Mouse (Mus musculus): ENCODE measurements around the gene Zan. TPM values are rescaled to one million over a fixed set of nuclear protein-coding genes. Genes with fewer than 3 reads are reported as not detected.
A peak's percentile ranks its signal among the peaks of the same experiment; 100 is the strongest.

Gene Zan
- total RNA-seq, 2 experiments from 2014 or later = 0.37 to 0.39 TPM

DNA sequence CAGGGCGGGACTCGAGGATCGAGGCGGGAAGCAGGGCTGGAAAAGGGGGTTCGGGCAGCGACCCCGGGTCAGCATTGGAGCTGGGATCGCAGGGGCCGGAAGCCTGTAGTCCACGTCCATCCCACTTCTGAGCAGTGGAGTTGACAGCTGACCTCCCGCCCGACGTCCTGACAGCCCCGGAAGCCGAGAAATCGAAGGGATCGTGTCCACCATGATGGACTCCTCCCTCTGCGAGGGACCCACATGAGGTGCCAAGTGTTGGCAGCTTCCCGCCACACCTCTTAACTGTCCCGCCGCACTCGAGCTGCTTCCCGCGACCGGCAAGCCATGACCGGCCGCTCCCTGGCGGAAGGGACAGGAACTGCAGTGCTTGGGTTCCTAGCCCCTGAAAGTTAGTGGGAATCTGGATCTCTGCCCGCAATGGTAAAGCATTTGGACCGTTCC is 25.8 kb upstream of the Zan start:
- intact Hi-C loops (cut with DNase I) = loop anchor here (2.0 to 5.0 kb wide), 2 partner anchors 30 to 170 kb away; partner anchors contain the start of genes Epo, Gnb2 and Slc12a9
- DNase-seq (ENCODE audit: low spot score in 2 of 2) = no peak

DNA sequence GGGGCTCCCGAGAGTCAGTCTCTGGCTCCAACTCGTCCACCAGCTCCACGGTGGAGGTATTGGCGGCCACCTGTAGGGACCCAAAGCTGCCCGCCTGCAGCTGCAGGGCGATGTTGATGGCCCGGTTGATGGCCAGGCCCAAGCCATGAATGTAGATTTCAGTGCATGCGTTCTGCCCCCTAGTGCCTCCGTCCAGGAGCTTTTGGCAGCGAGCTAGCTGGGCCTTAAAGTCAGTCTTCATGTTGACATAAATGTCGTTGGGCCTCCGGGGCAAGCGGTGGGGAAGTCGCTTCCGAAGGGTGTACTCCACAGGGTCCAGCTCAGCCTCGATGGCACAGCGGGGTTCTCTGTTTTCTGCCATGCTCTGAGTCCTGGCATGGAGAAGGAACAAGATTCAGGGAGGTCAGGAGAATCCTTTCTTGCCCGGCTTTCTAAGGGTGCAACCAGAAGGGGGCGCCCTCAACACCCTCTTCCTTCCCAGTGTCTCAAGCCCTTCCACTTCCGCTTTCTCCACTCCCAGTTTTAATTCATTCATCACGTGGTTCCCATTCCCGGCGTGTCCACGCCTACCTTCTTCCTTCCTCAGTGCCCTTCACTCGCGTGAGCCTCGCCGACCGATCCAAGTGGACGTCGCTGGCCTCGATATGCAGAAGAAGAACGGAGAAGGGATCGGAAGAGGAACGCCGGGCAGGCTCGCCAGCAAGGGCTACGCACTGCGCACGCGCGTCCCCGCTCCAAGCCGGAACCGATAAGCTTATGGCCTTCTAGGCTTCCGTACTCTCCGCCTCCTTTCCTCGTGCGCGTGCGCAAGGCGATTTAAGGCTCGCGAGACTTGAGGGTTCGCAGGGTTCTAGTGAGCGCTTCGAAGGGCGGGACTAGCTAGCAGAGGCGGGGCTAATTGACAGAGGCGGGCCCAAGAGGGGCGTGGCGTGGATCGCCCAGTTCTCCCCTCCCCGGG is 25.1 kb upstream of the Zan start, which contains the start of gene Pop7:
TSS of gene Pop7 (minus strand) at position 810 of the 958 bp plus-strand sequence.
- peak; percentile 100 for DNase-seq (ENCODE audit: low spot score in 2 of 2)
- intact Hi-C loops (cut with DNase I) = loop anchor here (2.0 to 5.0 kb wide), 2 partner anchors 31 to 170 kb away; partner anchors contain the start of genes Epo, Gnb2 and Slc12a9

DNA sequence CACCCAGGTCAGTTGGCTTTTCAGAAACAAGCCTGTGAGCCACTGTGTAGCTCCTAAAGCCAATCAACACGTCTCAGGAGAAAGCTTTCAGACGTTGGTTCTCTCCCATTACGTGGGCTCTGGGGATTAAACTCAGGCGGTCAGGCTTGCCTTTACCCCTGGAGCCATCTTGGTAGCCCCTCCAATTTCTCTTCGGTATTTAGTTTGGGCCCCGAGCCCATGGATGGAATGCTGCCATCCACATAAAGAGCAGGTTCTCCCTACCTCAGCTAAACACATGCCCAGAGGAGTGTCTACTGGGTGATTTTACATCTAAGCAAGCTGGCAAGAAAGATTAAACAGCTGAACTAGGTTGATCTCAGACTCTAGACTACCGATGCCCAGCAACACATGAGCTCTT is 23.3 kb upstream of the Zan start:
- intact Hi-C loops (cut with DNase I) = loop anchor here (5.0 kb wide), 1 partner anchor 168 kb away; the partner anchor contains the start of gene Slc12a9
- DNase-seq (ENCODE audit: low spot score in 2 of 2) = no peak

- intact Hi-C loops (cut with DNase I) = no loop called here
- DNase-seq (ENCODE audit: low spot score in 2 of 2) = no peak
These were observed 17.0 kb upstream of the Zan start for GRCm38 (mm10) chr5:137493831-137494230.

DNA sequence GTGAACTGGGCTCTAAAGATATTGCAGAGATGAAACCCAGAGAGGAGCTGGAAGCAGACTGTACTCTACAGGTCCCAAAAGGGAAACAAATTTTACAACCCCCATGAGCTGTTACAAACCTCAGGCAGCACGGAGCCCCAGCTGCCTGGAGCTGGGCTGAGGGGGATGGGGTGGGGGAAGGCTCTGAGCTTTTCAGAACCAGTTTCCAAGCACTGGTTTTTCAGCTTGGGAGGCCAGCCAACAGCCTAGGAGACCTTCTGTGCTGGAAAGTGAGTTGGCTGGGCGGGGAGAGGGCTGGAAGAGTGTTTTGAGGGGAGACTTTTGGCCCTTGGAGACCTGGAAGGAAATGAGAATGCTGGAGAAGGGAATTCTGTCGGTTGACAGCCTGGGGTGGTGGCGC is 14.7 kb upstream of the Zan start:
- intact Hi-C loops (cut with DNase I) = no loop called here

GRCm38 (mm10) chr5:137487616-137488015 is 10.8 kb upstream of the Zan start:
- no peak for DNase-seq (ENCODE audit: low spot score in 2 of 2)
- intact Hi-C loops (cut with DNase I) = no loop called here

More for the DNA sequence above, 14.7 kb upstream of the Zan start:
- no peak for DNase-seq (ENCODE audit: low spot score in 2 of 2)

DNA sequence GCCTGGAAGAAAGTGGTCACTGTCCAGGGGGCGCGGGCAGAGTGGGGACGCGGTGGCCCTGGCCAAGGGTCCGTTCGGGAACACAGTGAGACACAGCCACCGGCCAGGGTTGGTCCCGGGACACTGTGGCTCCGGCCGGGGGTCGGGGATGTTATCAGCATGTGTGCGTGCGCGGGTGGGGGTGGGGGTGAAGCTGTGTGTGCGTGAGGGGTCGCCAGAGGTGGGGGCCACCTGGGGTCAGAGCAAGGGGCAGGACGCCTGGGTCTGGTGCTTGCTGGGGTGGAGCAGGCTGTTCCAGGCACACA is 8.9 kb upstream of the Zan start:
- intact Hi-C loops (cut with DNase I) = no loop called here
- DNase-seq (ENCODE audit: low spot score in 2 of 2) = no peak

- no peak for DNase-seq (ENCODE audit: low spot score in 2 of 2)
- intact Hi-C loops (cut with DNase I) = no loop called here
These were observed 8.4 kb upstream of the Zan start for GRCm38 (mm10) chr5:137485071-137485850.

- DNase-seq (ENCODE audit: low spot score in 2 of 2) = no peak
- intact Hi-C loops (cut with DNase I) = no loop called here
These were observed 5.0 kb upstream of the Zan start for GRCm38 (mm10) chr5:137481897-137482296.

DNA sequence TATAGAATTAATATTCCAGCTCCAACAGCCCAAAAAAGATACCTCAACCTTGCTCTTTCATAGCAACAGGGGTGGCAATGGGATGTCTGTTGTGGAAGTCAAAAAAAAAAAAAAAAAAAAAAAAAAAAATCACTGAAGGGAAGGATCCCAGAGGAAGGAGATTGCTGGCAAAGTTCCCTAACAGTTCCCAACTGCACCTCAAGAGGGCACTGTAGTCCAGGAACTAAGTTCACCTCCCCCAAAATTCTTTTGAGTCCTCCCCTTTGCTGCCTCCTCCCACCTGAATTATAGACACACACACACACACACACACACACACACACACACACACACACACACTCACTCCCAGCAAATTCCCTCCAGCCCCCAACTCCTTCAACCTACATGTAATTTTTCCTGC is 4.3 kb upstream of the Zan start:
- intact Hi-C loops (cut with DNase I) = no loop called here
- DNase-seq (ENCODE audit: low spot score in 2 of 2) = peak; percentile 56 to 68

- intact Hi-C loops (cut with DNase I) = no loop called here
- DNase-seq (ENCODE audit: low spot score in 2 of 2) = no peak
These were observed 2.5 kb downstream of the Zan start for GRCm38 (mm10) chr5:137474351-137474750.

GRCm38 (mm10) chr5:137472252-137472904 is 4.5 kb downstream of the Zan start:
- no peak for DNase-seq (ENCODE audit: low spot score in 2 of 2)
- intact Hi-C loops (cut with DNase I) = no loop called here

DNA sequence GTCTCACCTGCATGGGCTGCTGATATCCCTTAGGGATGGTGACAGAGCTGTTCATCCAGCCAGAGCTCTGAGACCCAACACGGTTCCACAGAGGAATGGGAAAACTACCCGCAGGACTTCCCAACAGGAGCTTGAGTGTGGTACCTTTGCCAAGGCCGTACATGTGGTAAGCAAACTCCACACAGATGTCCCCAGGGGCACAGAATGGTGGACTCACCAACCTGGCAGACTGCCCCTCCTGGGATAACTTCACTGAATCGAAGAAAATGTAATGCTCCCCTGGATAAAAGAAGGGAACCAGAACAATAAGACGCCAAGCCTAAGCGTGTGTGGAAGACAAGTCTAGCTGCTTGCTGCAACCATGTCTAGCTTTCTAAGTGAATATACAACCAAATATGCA is 9.9 kb downstream of the Zan start:
- intact Hi-C loops (cut with DNase I) = no loop called here

DNA sequence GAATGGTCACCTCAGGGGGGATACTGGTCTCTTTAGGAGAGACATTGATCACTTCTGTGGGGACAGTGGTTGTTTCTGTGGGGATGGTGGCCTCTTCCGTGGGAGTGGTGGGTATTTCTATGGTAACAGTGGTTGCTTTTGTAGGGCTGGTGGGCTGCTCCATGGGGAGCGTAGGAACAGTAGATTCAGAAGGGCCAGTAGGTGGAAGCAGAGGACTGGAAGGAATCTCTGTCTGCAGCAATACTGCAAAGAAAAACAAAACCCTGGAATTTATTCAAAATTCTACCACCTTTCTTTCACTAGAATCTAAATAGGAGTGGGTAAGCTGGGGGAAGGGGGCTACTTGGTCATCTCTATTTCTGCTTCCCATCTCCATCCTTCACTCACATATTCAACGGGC is 11.8 kb downstream of the Zan start:
- intact Hi-C loops (cut with DNase I) = no loop called here
- DNase-seq (ENCODE audit: low spot score in 2 of 2) = peak in 1 of 2 experiments; percentile 9

More for the DNA sequence above, 9.9 kb downstream of the Zan start:
- no peak for DNase-seq (ENCODE audit: low spot score in 2 of 2)

DNA sequence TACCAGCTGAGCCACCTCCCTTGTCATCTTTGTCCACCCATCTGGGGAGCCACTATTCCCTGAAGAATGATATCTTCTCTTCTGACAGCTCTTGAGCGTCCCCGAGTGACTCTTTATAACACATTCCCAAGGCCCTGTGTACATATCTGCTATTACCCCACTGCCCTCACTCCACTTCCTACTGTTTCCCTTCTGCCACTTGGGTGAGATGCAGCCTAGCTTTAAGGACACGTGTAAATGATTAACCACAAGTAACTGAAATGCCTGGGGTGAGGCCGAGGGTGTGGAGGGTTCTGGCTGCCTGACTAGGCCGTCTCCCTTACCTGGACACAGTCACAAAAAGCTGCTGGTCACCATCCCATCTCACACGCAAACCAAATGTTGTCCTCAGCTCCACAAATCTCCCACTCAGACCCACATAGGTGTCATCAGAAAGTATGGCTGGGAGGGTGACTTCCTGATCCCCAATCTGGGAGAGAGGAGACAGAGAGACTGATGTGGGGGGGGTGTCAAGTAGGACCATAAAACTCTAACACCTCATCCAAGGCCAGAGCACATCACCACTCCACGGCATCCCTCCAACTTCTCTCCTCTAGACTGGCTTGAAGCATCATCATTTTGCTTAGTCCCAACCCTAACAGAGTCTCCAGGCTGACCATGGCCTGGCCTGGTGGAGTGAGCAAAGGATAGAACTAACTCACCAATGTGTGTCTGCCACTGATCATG is 20.8 kb downstream of the Zan start:
- no peak for DNase-seq (ENCODE audit: low spot score in 2 of 2)
- intact Hi-C loops (cut with DNase I) = no loop called here

DNA sequence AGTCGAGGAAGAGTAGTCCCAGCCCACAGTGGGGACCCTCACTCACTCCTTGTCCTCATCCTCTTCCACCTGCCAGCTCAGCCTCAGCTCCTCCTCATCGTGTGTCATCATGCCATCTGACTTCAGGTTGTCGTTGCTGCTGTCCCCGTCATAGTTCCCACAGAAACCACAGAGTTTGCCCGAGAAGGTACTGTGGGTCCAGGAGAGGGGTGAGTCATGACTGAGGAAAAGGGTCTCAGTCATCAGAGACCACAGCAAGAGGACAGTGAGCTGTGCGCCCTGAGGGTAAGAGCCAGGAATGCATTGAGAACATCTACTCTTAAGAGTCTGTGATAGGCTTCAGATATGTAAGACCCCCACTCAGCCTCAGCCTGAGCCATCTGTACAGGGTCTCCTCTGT is 21.7 kb downstream of the Zan start:
- DNase-seq (ENCODE audit: low spot score in 2 of 2) = no peak
- intact Hi-C loops (cut with DNase I) = no loop called here

GRCm38 (mm10) chr5:137445536-137445935 is 31.3 kb downstream of the Zan start:
- intact Hi-C loops (cut with DNase I) = no loop called here
- no peak for DNase-seq (ENCODE audit: low spot score in 2 of 2)

GRCm38 (mm10) chr5:137440216-137440855 is 36.5 kb downstream of the Zan start:
- no peak for DNase-seq (ENCODE audit: low spot score in 2 of 2)
- intact Hi-C loops (cut with DNase I) = loop anchor here (5.0 kb wide), 1 partner anchor 73 kb away; no protein-coding TSS in a partner anchor

DNA sequence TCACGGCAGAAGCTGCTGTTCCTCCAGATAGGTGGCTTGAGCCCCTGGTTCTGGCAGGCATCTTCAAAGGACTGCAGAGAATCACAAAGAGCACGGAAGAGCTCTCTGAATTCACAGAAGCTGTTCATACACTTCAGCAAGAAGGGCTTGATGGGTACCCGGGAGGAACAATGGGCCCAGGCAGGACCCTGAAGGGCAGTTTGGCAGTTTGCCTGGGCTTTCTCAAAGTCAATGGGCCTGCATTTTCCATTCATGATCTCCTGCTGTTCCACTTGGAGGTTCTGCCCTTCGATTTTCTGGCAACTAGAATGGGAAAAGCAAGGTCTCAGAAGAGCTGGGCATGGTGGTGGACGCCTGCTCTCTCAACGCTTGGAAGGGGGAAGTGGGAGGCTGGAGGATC is 43.0 kb downstream of the Zan start:
- no peak for DNase-seq (ENCODE audit: low spot score in 2 of 2)
- intact Hi-C loops (cut with DNase I) = no loop called here
